Mouse (Mus musculus) gastrocnemius, postnatal 4 days (tissue): ENCODE data around the gene C2cd5. TPM values are rescaled to one million over a fixed set of nuclear protein-coding genes. Genes with fewer than 3 reads are reported as not detected.
"Not testable (repeated sequence)": the region's sequence is repeated elsewhere in the genome, so short reads cannot be mapped to it uniquely, and the experiment has no call there.

Source experiments
- DNase-seq, 2 experiments: peaks; one replicate each; pipeline ENCODE4 v3.0.0; 2021 to 2022; ENCODE audit warnings: low spot score in 2 of 2, mixed read lengths in 2 of 2
- total RNA-seq, 2 experiments: library from RNA; stranded (reverse); gene quantifications; 2 replicates each; pipeline ENCODE4 v1.2.3; 2021

Gene C2cd5
- total RNA-seq, 2 experiments from 2014 or later = 22.8 to 27.9 TPM

DNA sequence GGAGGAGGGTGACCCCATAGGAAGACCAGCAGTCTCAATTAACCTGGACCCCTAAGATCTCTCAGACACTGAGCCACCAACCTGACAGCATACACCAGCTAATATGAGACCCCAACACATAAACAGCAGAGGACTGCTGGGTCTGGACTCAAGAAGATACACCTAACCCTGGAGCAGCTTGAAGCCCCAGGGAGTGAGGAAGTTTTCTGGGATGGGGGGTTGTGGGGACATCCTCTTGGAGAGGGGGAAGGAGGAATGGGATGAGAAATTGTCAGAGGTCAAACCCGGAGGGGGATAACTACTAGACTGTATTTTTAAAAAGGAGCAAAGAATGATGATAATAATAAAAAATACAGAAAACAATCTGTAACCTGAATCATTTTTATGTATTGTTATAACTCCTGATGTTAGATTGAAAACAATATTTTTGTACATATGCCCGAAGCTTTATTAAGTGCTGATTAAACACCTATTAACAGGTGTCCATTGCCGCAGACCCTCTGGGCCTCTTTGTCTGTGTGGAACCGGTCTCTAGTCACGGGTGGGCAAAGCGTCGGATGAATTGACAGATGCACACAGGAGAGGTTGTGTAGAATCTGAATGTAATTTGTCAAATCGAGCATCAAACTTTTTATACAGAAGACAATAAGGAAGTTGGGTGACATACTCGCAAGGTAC lies 114.2 kb downstream of the C2cd5 start:
- DNase-seq = not testable (repeated sequence)

DNA sequence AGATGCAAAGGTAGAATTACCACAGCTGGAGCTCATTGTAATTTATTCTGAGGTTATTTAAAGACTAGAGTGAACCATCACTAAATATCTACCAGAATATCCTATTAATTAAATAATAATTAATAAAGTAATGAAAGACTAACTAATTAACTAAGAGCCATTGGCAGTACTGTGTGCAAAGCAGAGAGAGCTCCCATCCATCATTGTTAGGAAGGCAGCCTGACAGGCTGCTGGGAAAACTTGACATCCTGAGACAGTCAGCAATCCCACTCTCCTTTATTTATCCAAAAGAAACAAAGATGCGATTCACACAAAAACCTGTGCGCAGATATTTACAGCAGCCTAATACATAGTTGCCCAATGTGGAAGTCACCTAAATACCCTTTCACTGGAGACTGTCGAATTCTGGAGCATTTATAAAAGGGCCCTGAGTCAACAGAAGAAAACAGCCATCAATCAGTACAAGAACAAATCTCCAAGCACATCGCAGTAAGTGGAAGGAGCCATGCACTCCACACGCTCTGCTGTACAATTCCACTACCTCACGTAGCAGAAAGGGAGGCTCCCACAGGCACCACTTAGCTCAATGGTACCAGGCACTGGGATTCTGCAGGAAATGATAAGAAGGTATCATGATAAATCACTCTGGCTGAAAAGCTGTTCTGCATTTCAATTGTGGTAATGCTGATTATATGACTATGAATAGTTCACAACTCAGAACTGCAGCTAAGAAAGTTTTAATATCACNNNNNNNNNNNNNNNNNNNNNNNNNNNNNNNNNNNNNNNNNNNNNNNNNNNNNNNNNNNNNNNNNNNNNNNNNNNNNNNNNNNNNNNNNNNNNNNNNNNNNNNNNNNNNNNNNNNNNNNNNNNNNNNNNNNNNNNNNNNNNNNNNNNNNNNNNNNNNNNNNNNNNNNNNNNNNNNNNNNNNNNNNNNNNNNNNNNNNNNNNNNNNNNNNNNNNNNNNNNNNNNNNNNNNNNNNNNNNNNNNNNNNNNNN lies 120.0 kb downstream of the C2cd5 start:
- no peak for DNase-seq

DNA sequence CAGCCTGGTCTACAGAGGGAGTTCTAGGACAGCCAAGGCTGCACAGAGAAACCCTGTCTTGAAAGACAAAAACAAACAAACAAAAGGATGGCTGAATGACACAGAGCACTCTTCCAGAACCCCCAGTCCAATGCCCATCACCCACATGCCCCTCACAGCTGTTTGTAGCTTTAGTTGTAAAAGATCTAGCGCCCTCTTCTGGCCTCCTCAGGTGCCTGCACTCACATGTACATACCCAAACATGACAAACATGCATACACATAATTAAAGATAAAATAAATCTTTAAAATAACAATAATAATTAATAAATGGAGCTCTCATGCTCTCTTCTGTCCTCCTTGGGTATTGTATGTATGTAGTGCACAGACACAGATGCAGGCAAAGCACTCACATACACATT lies 122.7 kb downstream of the C2cd5 start:
- DNase-seq = no peak

DNA sequence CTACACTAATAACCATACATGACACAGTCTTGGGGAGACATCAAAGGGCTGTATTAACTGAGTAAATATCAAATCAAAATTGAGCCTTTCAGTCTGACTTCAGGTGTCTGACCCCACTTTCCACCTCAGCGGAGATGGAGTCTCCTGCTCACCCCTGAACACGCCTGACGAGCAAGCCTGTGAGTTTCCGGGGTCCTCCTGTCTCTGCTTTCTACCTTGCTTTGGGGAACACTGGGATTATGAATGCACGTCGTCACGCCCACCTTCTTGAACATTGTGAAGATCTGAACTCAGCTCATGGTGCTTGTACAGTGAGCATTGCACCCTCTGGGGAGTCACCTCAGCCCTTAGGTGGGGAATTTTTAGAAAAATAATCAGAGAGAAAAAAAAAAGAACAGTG lies 126.7 kb downstream of the C2cd5 start:
- no peak for DNase-seq

DNA sequence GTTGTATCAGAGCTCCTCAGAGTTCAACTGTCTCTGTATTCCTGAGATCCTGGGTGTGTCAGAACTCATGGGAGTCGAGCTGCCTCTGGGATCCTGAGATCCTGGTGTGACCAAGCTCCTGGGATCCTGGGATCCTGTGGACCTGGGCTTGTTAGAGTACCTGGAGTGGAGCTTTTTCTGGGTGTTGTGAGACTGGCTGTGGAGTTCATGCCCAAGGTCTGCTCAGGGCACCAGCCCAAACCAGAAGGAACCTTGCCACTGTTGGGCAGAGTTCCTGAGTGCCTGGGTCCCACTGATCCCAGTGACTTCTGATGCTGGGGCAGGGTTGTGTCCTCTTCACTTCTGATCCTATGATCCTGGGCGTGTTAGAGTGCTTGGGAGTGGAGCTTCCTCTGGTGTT lies 127.7 kb downstream of the C2cd5 start:
- DNase-seq = no peak

DNA sequence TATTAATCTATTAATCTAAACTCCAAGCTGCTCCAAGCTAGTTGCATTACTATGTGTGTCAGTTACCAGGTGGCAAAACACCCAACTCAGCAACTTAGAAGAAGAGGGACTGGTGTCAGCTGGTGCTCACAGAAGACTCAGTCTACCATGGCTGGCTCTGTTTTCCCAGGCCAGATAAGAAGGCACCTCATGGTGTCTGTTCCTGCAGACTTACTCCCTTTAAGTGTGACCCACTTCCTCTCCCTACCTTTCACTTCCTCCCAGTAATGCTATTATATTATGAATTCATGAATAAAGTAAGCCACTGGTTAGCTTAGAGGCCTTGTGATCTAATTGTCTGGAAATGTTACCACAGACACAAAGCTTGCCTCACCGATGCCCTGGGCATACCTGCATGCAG lies 132.5 kb downstream of the C2cd5 start:
- DNase-seq = no peak

DNA sequence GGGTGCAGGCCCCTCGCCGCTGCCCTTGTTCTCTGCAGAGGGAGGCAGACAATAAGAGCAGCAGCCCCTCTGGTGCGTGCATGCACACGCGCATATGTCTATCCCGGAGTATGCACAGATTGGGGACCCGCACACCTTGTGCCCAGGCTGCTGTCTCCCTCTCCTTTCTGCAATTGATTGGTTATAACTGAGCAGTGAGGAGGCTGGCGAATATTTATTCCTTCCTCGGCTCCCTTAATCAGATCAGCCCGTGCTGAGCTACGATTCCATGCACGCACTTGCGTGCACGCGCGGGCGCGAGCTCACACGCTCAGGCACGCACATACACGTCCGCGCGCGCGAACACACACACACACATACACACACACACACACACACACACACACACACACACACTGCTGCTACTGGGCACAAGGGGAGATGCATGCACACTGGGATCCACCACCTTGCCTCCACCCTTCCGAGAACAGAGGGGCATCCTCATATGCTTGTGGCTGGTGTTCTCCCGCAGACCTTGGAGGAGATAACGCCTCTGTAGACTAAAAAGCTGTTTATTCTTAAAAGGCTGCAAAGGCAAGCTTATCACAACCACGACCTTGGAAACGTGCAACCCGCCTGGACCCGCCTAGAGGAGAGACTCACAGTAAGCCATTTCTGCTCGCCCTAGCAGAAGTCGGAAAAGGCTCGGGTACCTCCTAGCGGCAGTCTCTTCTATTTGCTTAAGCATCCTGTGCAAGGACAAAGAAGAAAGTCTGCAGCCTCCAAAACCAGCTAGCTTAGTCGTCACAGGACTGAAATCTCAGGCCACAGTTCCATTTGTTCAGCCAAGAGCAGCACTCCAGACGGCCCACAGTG lies 135.2 kb downstream of the C2cd5 start:
- peak in 1 of 2 experiments; percentile 53 for DNase-seq

DNA sequence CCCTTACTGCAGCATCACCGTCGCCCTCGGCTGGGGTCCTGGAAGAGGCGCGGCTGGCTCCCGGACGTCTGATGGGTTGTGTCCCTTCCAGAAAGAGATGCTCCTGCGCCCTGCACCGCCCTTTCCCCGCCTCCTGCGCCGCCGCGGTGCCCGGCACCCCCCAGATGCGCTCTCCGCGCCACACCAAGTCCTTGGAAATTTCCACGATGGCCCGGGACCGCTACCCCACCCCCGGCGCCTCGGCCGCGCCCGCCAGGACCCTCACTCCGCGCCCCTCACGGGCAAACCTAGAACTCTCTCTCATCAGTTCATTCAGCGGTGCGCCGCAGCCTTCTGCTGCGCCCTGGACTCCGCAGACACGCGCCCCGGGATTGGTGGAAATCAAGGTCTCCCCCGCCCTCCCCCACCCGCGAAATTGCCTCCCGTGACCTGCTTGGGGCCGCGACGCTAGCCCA lies 135.8 kb downstream of the C2cd5 start, which contains the start of gene St8sia1:
St8sia1 (minus strand) TSS at position 377 of the 455 bp plus-strand sequence.
- DNase-seq = peak; percentile 15 to 16

DNA sequence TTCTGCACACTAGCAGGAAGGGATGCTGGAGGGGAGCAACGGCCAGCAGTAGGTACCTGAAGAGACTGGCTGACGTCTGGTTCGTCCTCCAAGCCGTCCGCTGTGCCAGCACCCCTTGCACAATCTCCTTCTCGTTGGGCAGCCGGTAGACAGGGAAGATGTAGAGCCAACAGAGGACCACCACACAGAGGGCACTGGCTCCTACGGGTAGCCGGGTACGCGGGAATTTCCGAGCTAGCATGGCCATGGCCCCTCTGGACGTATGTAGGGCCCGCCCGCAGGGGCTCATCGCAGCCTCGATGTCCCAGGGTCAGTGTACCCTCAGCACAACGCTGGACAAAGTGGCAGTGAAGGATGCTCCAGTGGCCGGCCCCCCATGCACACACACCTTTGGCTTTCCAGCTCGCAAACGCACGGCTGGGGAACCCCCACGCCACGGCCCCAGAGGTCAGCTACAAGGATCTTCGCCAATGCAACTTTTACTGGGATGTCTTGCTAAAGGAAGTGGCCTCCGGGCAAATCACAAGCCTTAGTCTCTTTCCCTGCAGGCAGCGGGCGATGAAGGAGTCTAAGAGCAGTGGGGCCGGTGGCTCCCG lies 136.4 kb downstream of the C2cd5 start:
- no peak for DNase-seq

DNA sequence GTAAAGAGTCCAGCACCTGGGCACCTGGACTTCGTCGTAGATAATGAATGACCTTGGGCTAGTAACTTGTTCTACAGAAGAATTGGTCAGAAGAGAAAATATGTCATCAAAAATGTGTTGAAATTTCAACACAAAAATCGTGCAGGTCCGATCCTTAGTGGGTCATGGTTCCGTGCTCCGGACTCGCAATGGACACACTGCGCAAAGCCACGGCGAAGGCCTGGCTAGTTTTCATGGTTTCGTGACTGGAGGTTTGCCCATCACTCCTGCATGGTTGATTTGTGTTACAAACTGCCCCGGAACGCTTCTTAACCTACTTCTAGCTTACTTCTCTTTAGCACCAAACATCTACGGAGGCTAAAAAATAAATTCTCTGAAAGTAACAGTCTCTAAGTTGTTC lies 137.1 kb downstream of the C2cd5 start:
- no peak for DNase-seq

DNA sequence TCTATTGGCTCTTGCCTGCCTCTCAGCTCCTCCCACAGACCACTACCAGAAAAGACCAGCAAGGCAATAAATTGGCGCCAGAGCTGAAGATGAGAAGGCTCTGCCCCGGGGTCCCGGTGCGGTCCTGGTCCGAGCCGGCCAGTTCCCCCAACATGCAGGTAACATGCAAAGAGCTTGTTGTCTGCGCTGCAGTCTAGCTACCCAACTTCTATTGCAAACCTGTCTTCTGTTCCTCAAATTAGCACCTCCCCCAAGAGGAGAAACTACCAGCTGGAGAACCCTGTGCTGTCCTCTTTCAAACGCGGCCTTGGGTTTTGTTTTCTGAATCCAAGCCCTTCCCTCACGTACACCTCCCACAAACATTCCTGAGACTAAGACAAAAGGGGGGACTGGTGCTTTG lies 137.5 kb downstream of the C2cd5 start:
- DNase-seq = no peak

DNA sequence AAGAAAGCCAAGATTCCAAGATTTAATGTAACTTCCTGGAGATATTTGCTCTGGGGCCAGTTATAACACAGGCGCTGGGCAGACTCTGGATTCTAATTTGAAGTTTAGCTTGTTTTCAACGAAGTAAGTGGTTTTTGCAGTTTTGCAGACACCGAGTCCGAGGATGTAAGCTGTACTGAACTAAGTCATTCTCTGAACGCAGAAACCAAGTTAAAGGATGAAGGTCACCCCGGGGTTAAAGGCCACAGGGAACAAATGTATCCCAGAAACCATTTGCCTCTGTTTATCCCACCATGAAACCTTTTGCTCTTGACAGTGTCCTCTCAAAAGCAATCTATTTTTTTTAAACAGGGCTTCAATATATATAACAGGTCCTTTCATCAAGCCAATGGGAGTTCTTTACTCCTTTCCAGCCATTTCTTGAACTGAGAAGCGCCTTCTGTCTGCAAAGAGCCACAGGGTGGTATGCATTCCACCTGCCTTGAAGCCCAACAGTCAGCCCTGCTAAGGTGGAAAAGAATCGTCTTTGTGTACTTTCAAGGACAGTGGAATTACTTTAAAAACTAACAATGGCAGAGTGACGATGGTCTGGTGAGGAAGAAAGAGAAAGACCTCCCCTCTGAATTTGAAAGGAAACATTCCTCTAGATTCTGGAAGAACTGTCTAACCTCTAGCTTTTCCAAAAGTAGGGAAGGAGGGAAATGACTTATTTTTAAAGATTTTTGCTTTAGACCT lies 138.1 kb downstream of the C2cd5 start:
- DNase-seq = no peak

Other genes with a start within 250 kb of the C2cd5 start
- gene St8sia1, start 135.7 kb downstream of the C2cd5 start, total RNA-seq = under 1 TPM; 0.47 to 0.52 TPM
- gene Etnk1, start 67.1 kb upstream of the C2cd5 start, total RNA-seq = 10 to 100 TPM; 21.3 to 23.1 TPM